Mouse (Mus musculus) left cerebral cortex, adult 9 months (tissue): ENCODE measurements around the gene Ttyh2.

Experiments used
- DNase-seq, 2 experiments: peaks; one replicate each; pipeline ENCODE4 v3.0.0; 2022; ENCODE audit warnings: low spot score in 2 of 2

The Ttyh2 gene

DNA sequence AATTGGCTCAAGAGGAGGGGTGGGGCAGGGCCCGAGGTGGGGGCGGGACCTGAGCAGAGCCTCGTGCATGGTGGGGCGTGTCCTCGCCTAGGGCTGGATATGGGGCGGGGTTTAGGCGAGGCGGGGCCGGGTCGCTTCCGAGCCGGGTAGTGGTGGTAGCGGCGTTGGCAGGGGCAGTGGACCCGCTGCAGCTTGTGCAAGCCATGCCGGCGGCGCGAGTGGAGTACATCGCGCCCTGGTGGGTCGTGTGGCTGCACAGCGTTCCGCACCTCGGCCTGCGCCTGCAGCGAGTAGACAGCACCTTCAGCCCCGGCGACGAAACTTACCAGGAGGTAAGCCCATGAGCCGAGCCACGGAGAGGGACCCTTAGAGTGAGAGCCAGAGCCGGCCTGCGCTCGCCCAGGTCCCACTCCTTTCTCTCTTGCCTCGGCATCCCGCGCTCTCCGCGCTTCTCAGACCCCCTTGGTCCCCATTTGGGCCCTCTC is at the start of gene Ttyh2:
Ttyh2 (plus strand) TSS at position 91 of the 485 bp plus-strand sequence.
- peak in 1 of 2 experiments; percentile 53 for DNase-seq

DNA sequence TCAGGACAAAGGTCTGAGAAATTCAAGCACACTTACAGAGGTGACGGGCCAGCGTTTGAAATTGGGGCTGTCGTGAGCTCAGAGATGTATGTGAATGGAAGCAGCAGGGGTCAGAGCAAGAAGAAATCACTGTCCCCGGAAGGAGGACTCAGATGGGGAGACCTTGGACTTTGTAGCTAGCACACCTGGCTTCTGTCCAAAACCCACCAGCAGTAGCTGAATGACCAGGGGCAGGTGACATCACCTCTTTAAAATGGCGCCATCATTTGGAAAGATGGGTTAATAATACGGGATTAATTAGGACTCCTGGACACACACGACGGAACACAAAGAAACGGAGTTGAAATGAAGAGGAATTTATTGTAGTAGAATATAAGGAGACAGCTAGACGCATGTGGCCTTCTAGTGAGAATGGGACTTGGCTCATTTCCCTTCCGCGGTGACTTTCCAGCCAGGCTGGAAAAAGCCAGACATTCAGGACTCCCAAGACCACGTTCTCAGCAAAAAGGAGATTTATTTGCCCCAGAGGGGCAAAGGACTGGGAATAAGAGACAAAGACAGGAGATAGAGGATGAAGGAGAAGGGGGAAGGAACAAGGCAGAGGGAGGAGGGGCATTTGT is 49.0 kb upstream of the Ttyh2 start:
- no peak for DNase-seq

DNA sequence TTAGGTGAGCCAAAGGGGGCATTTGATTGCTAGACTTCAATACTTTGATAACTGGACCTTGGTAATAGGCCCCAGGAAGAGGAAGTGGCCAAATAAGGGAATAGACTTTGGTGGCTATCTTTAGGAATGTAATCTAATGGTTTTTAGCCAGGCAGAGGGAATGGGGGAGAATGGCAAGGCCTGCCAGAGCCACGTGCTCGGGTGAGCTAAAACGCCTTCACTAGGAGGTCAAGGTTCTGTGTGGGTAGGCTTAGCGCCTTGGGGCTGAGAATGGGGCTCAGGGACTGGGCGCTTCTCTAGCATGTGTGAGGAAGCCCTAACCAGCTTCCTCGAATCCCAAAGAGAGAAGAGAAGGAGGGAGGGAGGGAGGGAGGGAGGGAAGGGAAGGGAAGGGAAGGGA is 48.2 kb upstream of the Ttyh2 start:
- DNase-seq = no peak

DNA sequence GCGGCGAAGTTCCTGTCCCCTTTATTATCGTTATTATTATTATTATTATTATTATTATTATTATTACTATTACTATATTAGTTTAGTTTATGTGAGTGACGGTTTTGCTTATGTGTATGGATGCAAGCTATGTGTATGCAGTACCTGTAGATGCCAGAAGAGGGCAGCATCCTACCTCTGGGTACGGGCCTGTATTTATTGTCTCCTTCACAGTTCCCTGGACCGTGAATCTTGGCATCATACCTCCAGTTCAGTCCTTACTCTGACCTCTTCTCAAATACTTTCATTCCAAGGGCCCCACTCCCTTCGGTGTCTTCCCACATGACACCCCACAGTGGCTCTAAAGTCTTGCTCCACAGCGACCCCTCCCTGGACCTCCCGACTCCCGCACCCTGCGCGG is 47.2 kb upstream of the Ttyh2 start:
- no peak for DNase-seq

DNA sequence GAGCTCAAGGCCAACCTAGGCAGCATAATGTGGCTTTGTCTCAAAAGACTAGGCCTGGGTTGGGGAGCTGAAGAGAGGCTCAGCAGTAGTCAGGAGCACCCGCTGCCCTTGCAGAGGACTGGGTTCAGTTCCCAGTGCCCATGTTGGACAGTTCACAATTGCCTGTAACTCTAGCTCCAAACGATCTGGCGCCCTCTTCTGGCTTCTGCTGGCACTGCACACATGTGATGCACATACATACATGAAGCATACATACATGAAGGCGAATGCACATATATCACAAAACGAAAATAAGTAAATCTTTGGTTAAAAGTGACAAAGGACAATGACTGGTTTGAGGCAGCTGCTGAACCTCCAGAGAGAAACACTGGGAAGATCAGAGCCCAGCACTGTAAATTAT is 45.2 kb upstream of the Ttyh2 start:
- no peak for DNase-seq

DNA sequence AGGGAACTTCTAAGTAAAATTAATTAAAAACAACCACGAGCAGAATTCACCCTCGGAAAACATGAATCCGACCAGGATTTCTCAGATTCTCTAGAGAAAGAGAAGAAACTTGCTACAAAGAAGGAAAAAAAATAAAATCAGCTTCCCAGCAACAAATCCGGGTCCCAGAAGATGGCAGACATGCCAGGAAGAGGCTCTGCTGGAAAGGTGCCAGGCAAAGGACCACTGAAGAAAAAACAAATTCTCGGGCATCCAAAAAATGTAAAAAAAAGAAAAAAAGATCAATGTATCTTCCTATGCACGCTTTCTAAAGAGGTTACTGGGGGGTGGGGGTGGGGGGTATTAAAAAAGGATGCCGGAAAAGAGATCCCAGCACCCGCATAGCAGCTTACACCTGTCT is 43.0 kb upstream of the Ttyh2 start:
- no peak for DNase-seq

DNA sequence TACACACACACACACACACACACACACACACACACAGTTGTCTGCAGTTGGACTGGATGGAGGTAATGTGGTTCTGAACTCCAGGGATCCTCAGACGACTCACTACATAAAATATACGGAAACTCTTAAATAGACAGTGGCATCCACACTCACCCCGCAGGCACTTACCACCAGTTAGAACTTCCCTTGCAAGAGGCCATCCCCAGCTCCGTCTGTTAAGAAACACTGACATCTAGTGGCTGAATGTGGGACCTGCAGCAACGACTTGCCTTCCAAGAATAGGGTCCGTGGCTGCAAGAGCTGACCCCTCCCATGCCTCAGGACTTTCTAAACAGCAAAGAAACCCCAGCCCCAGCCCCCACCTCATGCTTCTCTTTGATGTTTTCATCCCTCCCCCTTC is 38.9 kb upstream of the Ttyh2 start:
- peak; percentile 53 to 90 for DNase-seq

DNA sequence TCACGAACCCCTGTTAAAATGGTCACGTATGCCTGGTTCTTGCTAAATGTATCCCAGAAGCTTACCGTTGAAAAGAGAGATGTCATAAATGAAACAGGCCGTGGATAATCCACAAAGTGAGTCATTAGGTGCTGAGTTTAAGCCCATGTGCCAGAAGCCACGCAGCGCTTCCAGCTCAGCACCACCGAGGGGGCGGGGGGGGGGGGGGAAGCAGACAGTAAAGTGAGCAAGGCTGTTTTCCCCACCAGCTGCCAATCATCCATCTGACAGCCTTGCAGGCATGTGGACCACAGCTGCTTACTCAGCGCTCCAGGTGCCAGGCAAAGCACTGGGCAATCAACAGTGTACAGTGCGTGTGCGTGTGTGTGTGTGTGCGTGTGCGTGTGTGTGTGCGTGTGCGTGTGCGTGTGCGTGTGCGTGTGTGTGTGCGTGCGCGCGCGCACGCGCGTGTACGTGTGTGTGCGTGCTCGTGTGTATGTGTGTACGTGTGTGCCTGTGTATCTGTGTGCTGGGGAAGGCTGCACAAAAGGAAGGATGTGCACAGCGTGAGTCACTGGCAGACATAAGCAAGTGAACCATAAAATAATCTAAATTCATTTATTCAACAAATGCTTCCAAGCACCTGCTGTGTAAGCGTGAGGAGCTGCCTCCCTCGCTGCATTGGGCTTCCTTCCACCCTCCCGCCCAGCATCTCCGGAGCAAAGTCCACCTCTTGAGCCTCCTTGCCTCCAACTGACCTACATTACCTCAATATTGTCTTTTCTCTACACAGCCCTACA is 38.3 kb upstream of the Ttyh2 start:
- DNase-seq = peak in 1 of 2 experiments; percentile 62

DNA sequence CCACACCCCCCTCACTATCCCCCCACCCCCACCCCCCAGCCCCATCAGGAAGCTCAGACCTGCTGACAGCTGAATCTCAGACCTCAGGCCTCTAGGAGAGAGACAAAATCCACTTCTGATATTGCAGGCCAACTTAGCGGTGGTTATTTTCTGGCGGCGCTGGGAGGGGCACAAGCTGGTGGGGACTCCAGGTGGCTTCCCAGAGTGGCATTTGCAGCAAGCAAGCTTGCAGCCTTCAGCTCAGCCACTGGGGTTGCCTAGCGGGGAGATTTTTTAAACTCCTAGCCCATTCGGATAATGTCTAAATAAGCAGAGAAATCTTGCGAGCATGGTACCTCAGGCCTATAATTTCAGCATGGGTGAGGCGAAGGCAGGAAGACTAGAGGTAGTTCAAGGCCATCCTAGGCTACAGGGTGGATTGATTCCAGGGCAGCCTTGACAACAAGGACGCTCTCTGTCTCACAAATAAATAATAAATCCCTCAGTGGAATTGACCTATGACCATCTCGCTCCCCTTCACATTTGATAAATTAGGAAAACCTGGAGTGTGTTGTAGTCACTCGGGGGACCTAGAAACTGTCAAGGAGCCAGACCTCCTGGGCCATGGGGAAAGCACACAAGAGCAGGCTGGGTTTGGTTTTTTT is 36.5 kb upstream of the Ttyh2 start:
- no peak for DNase-seq

DNA sequence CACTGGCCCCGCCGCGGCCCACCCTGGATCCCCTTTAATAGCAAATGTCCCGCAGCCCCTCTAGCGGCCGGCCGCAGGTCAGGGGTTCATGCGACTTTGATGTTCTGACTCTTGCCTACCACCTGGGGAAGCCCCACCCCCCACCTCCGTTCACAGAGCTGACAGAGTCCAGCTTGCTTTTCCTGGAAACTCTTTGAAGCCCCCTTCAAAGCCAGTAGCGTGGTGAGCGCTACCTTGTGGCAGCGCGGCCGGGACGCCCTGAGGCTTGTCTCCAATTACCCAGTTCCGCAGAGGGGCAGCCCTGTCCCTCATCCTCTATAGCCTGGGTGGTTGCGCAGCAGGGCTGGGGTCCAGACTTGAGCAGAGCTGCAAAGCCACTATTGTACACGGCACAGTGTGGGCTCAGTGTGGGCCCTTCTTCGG is 35.5 kb upstream of the Ttyh2 start:
- no peak for DNase-seq

DNA sequence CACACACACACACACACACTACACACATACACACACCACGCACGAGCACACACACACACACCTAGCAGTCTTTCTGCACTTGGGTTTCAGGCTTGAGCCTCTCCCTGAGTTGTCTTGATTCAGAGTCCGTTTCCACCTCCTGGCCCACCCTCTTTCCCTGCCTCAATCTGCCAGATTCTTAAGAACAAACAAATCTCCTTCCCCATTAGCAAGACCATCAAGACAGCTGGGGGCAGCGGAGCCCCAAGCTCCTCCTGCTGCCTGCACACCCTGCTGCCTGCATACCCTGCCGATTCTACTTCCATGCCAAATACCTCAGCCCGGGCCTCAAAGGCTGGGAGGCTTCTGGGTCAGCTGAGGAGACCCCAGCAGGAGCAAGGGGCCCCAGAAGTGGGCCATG is 34.6 kb upstream of the Ttyh2 start:
- DNase-seq = no peak

DNA sequence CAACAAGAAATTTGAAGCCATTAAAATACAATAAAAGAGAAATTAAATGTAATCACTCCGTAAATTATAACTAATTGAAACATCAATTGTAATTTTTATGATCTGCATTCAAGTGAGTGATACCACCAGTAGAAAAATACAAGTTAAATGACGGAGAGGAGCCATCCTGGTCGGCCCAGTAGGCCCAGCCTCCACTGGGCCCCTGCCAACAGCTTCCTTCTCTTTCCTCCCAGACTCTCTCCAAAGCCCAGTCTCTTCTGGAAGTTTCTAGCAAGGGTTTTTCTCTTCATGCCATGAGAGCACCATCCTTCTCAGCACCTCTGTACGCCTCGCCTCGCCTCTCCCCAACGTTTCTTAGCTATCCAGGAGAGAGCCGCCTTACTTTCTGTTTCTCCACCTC is 34.1 kb upstream of the Ttyh2 start:
- DNase-seq = no peak

DNA sequence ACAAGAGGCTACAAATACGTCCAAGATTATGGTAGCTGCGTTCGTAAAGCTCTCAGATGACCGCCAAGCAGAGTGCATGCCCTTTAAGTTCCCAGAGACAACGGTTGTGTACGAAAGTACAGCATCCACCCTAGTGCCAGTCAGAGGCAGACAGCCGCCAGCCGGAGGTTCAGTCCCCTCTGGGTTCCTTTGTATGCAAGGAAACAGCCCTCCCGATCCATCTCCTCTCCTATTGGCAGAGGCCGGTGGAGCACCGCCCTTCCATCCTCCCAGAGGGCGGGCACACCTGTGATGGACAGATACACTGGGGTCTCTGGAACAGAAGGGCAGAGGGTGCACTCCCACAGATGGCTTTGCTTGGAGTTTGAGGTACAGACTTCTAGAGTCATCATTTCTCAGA is 33.0 kb upstream of the Ttyh2 start:
- no peak for DNase-seq

DNA sequence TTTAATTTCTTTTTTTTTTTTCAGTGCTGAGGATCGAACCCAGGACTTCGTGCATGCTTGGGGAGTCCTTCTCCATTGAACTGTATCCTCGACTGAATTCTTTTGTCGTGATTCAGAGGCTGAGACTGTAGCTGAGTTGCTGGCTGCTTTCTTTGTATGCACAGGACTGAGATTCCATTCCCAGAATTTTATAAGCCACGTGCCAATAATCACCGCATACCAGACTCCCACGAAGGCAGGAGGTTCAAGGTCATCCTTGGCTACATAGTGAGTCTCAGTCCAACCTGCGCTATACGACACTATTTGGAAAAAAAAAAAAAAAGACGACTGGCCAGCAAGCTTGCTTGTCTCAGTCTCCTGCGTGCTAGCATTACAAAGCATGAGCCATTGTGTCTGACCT is 32.3 kb upstream of the Ttyh2 start:
- DNase-seq = no peak

DNA sequence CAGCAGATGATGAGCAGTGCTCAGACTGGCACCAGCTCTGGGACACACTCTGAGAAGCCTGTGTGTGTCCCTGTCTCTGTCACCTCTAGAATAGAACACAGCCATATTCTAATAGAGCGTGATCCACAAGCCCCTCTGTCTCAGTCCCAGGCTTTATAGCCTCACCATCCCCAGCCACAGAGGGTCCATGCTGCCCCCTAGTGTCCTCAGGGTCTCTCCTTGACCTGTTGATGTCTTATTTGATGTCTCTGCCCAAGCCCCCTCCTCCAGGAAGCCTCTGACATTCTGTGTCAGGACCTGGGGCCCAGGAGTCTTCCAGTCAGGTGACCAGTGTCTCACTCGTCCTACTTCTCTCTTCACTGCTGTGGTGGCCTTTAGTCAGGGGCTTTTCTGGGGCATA is 31.1 kb upstream of the Ttyh2 start:
- no peak for DNase-seq

DNA sequence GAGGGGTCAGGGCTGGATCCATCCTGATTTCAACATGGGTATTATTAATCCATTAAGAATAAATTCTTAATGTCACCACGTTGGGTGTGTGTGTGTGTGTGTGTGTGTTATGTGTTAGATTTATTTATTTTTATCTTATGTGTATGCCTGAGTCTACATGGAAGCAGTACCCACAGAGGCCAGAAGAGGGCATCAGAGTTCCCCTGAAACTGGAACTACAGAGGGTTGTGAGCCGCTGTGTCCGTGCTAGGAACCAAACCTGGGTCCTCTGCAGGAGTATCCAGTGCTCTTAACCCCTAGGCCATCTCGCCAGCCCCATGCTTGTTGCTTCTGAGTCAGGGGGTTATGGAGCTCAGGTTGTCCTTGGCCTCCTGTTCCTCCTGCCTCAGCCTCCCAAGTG is 25.7 kb upstream of the Ttyh2 start:
- DNase-seq = no peak

DNA sequence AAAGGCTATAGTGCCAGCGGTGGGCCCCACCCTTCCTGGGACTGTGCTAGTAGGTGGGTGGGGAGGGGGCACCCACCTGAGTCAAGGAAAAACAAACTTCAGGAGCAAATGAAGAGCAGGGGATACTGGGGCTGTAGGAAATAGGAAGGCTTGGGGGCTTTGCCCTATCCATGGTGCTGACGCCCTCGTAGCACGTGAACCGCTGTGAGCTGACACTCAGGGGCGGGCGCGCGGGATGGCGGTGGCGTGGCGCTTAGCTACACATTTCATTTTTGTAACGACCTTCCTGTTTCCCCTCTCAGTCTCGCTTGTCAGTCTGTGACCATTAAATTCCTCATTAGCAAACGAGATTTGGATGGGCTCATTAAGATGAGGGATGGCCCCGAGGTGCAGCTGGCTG is 22.7 kb upstream of the Ttyh2 start:
- no peak for DNase-seq

DNA sequence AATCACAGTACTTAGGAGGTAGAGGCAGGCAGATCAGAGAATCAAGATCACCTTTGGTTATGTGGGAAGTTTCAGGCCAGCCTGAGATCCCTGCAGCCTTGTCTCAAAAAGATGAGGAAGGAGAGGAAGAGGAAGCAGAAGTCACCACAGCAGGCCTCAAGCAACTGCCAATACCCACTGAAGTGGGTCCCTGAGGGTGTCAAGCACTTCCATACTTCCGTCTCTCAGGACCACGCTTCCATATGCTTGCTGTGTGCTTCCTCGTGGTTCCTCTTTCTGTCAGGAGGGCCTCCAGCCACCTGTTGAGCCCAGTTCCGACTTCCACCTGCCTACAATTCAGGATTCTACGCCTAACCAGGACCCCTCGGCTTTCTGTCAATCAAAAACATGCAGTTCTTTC is 21.6 kb upstream of the Ttyh2 start:
- DNase-seq = no peak

DNA sequence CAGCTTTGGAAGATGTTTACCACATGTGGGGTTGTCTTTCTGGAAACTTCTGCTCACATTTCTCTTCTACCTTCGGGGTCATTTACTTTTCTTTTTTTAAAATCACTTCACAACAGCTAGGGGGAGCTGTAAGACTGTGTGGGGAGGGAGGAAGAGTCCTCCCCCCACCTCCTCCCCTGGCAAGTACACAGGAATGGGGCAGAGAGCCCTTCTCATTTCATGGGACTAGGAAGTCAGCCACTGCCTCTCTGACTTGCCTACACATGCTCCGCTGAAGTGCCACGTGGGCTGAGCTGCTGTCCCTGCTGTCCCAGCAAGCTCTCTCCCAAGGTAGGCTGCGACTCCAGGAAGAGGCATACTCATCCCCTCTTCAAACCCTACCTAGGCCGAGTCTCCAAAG is 20.7 kb upstream of the Ttyh2 start:
- no peak for DNase-seq

DNA sequence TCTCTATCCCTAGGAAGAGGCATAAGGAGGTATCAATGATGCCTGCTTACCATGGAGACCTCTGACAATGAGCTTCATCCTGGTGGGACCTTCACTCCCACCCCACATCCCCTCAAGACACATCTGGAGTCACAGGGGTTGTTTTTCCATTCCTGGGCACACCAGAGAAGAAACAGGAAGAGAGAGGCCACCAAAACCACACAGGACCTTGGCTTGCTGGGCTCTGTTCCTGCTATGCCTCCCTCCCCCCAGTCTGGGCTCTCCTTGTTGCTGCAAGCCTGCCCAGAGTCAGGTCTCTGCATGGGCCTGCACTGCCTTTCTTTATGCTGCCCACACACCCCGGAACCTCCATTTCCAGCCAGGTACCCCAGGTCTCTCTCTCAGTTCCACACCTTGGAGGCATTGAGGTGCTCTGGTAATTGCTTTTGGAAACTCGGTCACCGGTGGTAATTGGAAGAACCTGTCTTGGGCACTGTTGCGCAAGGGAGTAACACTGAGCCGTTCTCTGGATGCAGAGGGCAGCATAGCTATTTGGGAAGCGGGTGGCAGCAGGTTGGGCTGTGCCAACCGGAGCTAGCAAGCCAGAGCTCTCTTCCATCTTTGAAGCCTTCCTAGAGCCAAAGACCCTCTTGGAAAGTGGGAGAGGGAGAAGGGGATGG is 19.8 kb upstream of the Ttyh2 start:
- no peak for DNase-seq

DNA sequence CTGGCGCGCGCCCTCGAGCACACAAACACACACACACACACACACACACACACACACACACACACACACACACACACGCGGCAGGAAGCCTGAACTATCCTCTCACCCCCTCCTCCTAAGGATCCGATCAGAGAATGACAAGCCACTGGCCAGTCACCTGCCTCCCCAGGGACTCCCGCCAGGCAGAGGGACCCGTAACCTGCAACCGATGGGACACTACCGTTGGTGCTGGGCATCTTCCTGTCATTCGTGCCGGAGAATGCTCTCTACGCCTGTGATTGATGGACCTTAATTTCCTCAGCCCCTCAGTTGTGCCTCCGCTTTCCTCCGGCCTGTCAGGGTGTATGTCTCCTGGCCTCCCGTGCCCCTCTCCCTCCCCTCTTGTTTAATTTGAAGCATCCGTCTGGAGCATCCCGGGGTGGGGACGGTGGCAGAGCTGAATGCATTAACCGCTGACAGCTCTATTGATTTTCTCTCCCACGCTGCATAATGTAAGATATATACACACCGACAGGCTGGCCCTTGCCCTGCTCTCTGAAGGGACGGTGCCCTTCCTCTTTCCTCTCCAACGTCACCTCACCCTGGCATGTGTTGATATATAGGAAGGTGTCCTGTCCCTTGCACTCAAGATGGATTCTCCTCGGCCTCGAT is 18.1 kb upstream of the Ttyh2 start:
- DNase-seq = no peak

DNA sequence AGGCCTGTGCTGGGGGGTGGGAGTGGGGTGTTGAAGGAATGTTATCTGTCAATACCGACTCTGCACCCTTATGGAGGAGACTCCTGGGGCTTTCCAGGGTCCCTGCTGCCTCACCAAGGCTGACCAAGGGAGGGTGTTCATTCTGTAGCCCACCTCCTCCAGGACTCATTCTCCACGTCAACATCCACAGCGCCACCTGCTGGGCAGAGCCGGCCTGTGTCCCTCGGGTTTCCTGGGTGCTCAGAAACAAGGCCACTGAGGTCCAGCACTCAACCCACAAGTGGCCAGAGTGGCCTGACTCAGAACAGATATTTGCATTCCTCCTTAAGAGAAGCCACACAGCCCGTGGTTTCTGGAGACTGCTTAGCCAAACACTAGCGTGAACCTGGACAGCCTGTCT is 17.5 kb upstream of the Ttyh2 start:
- peak in 1 of 2 experiments; percentile 61 for DNase-seq
